Mouse (Mus musculus): ENCODE results near the gene Klf1. TPM values are rescaled to one million over a fixed set of nuclear protein-coding genes. Genes with fewer than 3 reads are reported as not detected.
A peak's percentile ranks its signal among the peaks of the same experiment; 100 is the strongest.

Gene Klf1
- 1.1 and 1.8 TPM in 2 replicates for polyA plus RNA-seq (2015; fragmentation: Nextera tagmentation; extraction: Ambion mirVana)

- ATAC-seq (replicated peaks; ENCODE audit: low FRiP score, low read depth) (no peak), DNase-seq (ENCODE audit: low spot score) (no peak)
- peak within 1 kb of the TSS; percentile 78 for H3K9ac ChIP-seq (ENCODE audit: low read depth, low read length)
- TF ChIP-seq CTCF (IDR thresholded peaks at IDR 0.05; ENCODE audit: low read depth): no peak
- peak within 1 kb of the TSS; percentile 58 for H3K27ac ChIP-seq
- no peaks in the 10 kb centered on the region; the same call in 1 of the 2 replicates for H3K4me1 ChIP-seq (replicated peaks; ENCODE audit: insufficient read depth, low read length)
- no peaks in the 10 kb centered on the region for H3K9me3 ChIP-seq (replicated peaks; ENCODE audit: low read length)
- WGBS: 80% methylated on average over 3 of the region's 3 CpGs
- no peaks in the 10 kb centered on the region for H3K27me3 ChIP-seq (ENCODE audit: insufficient read depth, low read length)
- peak within 1 kb of the TSS; percentile 100 for H3K4me2 ChIP-seq (ENCODE audit: low read length)
- H3K4me3 ChIP-seq (replicated peaks; ENCODE audit: low read depth, low read length): peak within 1 kb of the TSS; percentile 59
- no peaks in the 10 kb centered on the region for H3K36me3 ChIP-seq (ENCODE audit: insufficient read depth, low read length)
Observed at GRCm38 (mm10) chr8:84901752-84902151, at the start of gene Klf1. TSS of gene Klf1 (plus strand) at chr8:84901928.

- no peak overlapping the region for H3K4me3 ChIP-seq (replicated peaks; ENCODE audit: low read depth, low read length)
- WGBS: 89% methylated on average over 3 of the region's 3 CpGs
- TF ChIP-seq CTCF (IDR thresholded peaks at IDR 0.05; ENCODE audit: low read depth): no peak
- DNase-seq (ENCODE audit: low spot score) (no peak), ATAC-seq (replicated peaks; ENCODE audit: low FRiP score, low read depth) (peak; percentile 10; the same call in 1 of the 2 replicates)
- no peak overlapping the region for H3K9ac ChIP-seq (ENCODE audit: low read depth, low read length)
- H3K4me2 ChIP-seq (ENCODE audit: low read length): no peak overlapping the region
- no peak overlapping the region for H3K27ac ChIP-seq
- H3K27me3 ChIP-seq (ENCODE audit: insufficient read depth, low read length): no peaks in the 10 kb centered on the region
- H3K9me3 ChIP-seq (replicated peaks; ENCODE audit: low read length): no peaks in the 10 kb centered on the region
- 0 out of 2 replicates have a peak, but pooled peaks cover 7% of the 10 kb centered on the region for H3K36me3 ChIP-seq (ENCODE audit: insufficient read depth, low read length)
- H3K4me1 ChIP-seq (replicated peaks; ENCODE audit: insufficient read depth, low read length): 0 out of 2 replicates have a peak, but pooled peaks cover 6% of the 10 kb centered on the region
Observed at GRCm38 (mm10) chr8:84856434-84856833, 45.3 kb upstream of the Klf1 start.

GRCm38 (mm10) chr8:84856864-84857441 is 44.8 kb upstream of the Klf1 start, which contains the start of gene Farsa:
TSS of gene Farsa (plus strand) at chr8:84856989.
- Histone ChIP-seq H3K27ac (peak within 1 kb of the TSS; percentile 82), H3K27me3 (ENCODE audit: insufficient read depth, low read length) (no peaks in the 10 kb centered on the region), H3K4me1 (replicated peaks; ENCODE audit: insufficient read depth, low read length) (0 out of 2 replicates have a peak, but pooled peaks cover 6% of the 10 kb centered on the region), H3K36me3 (ENCODE audit: insufficient read depth, low read length) (0 out of 2 replicates have a peak, but pooled peaks cover 12% of the 10 kb centered on the region), H3K4me3 (replicated peaks; ENCODE audit: low read depth, low read length) (peak within 1 kb of the TSS; percentile 84), H3K9me3 (replicated peaks; ENCODE audit: low read length) (no peaks in the 10 kb centered on the region), H3K9ac (ENCODE audit: low read depth, low read length) (peak within 1 kb of the TSS; percentile 91), H3K4me2 (ENCODE audit: low read length) (peak within 1 kb of the TSS; percentile 84)
- TF ChIP-seq CTCF (IDR thresholded peaks at IDR 0.05; ENCODE audit: low read depth): no peak
- ATAC-seq (replicated peaks; ENCODE audit: low FRiP score, low read depth) (peak; percentile 89), DNase-seq (ENCODE audit: low spot score) (peak; percentile 94)
- under 1% methylated on average over 39 of the region's 39 CpGs for WGBS

- DNase-seq (ENCODE audit: low spot score) (peak; percentile 80), ATAC-seq (replicated peaks; ENCODE audit: low FRiP score, low read depth) (peak; percentile 84)
- TF ChIP-seq CTCF (IDR thresholded peaks at IDR 0.05; ENCODE audit: low read depth): peak; percentile 69
- WGBS: 11% methylated on average over 46 of the region's 46 CpGs
- Histone ChIP-seq H3K4me1 (replicated peaks; ENCODE audit: insufficient read depth, low read length) (peaks cover 9% of the 10 kb centered on the region), H3K27me3 (ENCODE audit: insufficient read depth, low read length) (no peaks in the 10 kb centered on the region), H3K27ac (peak within 1 kb of the TSS; percentile 8; the same call in 1 of the 2 replicates), H3K4me3 (replicated peaks; ENCODE audit: low read depth, low read length) (peak within 1 kb of the TSS; percentile 51), H3K4me2 (ENCODE audit: low read length) (peak within 1 kb of the TSS; percentile 94), H3K36me3 (ENCODE audit: insufficient read depth, low read length) (peaks cover 29% of the 10 kb centered on the region), H3K9me3 (replicated peaks; ENCODE audit: low read length) (no peaks in the 10 kb centered on the region), H3K9ac (ENCODE audit: low read depth, low read length) (peak within 1 kb of the TSS; percentile 59)
Observed at GRCm38 (mm10) chr8:84871376-84872308, 30.1 kb upstream of the Klf1 start, which contains the start of gene Syce2. TSS of gene Syce2 (plus strand) at chr8:84872111.

- peaks cover 23% of the 10 kb centered on the region for H3K36me3 ChIP-seq (ENCODE audit: insufficient read depth, low read length)
- H3K4me1 ChIP-seq (replicated peaks; ENCODE audit: insufficient read depth, low read length): peaks cover 9% of the 10 kb centered on the region
- peak overlapping the region; percentile 51 for H3K4me3 ChIP-seq (replicated peaks; ENCODE audit: low read depth, low read length)
- TF ChIP-seq CTCF (IDR thresholded peaks at IDR 0.05; ENCODE audit: low read depth): no peak
- peak overlapping the region; percentile 94 for H3K4me2 ChIP-seq (ENCODE audit: low read length)
- WGBS: 2% methylated on average over 54 of the region's 54 CpGs
- peak; percentile 62 for ATAC-seq (replicated peaks; ENCODE audit: low FRiP score, low read depth)
- H3K27ac ChIP-seq: no peak overlapping the region
- H3K27me3 ChIP-seq (ENCODE audit: insufficient read depth, low read length): no peaks in the 10 kb centered on the region
- DNase-seq (ENCODE audit: low spot score): peak; percentile 29
- H3K9ac ChIP-seq (ENCODE audit: low read depth, low read length): peak overlapping the region; percentile 59
- no peaks in the 10 kb centered on the region for H3K9me3 ChIP-seq (replicated peaks; ENCODE audit: low read length)
Observed at GRCm38 (mm10) chr8:84872309-84872965, 29.3 kb upstream of the Klf1 start.
